Mouse (Mus musculus) c-Kit-positive CD71-negative TER-119-negative erythroid progenitor cells, embryonic 14.5 days (primary cell): ENCODE results near the gene Pdcd6.

Experiments
- DNase-seq: peaks from one replicate; pipeline ENCODE4 v3.0.0-alpha.2; 2013; ENCODE audit warnings: low read depth

Pdcd6 gene

DNA sequence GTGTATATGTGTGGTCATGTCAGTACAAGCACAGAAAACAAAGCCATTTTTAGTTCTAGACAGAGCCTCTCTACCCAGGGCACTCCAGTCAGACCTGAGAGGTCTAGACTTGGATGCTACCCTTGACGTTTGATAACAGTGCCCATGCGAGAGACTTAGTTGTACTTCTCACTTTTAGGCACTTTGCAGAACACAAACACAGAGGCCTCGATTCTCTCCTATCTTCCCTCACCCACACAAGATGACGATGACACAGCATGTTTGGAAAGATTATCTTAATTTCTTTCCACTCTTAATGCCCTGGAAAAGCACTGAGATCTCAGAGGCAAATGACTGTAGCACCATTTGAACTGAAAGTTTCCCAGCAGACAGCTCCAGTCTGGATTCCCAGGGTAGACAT is 41.7 kb downstream of the Pdcd6 start:
- no peak for DNase-seq

- peak; percentile 47 for DNase-seq
Measured at GRCm38 (mm10) chr13:74260231-74260992, 57.0 kb downstream of the Pdcd6 start.

GRCm38 (mm10) chr13:74259460-74260230 is 57.7 kb downstream of the Pdcd6 start:
- DNase-seq: peak; percentile 46
